Mouse (Mus musculus): ENCODE data around the gene Glt28d2. TPM values are rescaled to one million over a fixed set of nuclear protein-coding genes. Genes with fewer than 3 reads are reported as not detected.
A peak's percentile ranks its signal among the peaks of the same experiment; 100 is the strongest.
"Not testable (repeated sequence)": the region's sequence is repeated elsewhere in the genome, so short reads cannot be mapped to it uniquely, and the experiment has no call there.

The Glt28d2 gene
- total RNA-seq (2022), result 1 to 10 TPM; 4.4 to 7.7 (median 5.2) TPM

DNA sequence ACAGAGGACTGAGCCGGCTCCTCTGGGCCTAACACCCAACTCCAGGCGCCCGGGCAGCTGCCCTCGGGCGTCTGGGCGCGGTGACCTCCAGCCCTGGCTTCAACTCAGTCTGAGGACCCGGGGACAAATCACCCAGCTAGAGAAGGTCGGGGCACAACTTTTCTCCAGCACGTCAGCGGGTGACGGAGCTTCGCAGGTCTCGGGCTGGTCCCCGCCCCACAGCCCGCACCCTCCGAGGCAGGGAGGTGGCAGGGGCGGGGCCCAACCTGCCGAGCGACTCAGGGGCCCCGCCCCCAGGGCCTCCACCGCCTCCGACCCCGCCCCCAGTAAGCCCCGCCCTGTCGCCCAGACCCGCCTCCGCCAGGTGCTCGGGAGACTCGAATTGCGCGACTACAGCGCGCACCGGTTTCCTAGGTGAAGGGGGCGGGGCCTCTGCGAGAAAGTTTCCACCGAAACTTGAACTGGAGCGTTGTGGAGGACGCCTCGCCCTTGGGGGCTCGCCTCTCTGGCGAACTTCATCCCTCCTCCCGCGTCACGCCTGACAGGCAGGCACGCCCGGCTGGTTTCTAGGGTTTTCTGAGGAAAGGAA is at the start of gene Glt28d2, which contains the start of gene Gm37240:
TSS of gene Glt28d2 (minus strand) at position 278 of the 589 bp plus-strand sequence.
TSS of gene Gm37240 (minus strand) at position 280 of the 589 bp plus-strand sequence.
- peak; percentile 80 for DNase-seq (ENCODE audit: low spot score)

GRCm38 (mm10) chr3:85933586-85933985 is 46.3 kb upstream of the Glt28d2 start:
- DNase-seq (ENCODE audit: low spot score), result no peak

DNA sequence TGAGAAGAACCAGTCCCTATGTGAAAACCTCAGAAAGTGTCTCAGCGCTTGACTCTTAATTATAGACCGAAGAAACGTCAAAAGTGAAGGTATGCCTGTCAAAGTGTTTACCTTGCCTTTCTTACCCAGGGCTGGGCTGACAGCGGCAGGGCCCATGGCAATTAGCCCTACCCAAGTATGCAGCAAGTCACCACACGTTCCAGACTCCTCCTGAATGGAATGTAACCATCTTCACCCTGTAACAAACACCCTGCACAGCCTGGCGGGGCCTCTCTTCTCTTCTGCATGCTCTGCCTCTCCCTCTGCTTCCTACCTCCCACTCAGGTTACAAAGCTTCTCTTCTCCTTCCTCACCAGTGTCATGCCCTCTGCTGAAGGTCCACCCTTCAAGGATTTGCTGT is 44.5 kb upstream of the Glt28d2 start:
- no peak for DNase-seq (ENCODE audit: low spot score)

GRCm38 (mm10) chr3:85930671-85931255 is 43.4 kb upstream of the Glt28d2 start:
- no peak for DNase-seq (ENCODE audit: low spot score)

DNA sequence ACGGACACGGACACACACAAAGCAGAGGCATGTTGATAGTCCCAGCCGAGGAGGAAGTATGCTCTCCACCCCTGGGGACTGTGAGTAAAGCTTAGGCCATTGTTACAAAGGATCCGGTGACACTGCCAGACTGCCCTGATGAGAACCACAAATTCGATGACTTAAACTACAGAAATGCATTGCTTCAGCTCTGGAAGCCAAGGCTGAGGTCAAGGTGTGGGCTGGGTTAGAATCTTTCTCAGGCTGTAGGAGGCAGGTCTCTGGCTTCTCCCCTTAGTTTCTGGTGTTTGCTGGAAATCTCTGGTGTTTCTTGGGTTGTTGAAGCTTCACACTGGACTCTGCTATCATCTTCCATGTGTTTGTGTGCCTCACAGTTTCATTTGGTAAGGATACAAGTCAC is 42.4 kb upstream of the Glt28d2 start:
- peak; percentile 7 for DNase-seq (ENCODE audit: low spot score)

- no peak for DNase-seq (ENCODE audit: low spot score)
Observed at GRCm38 (mm10) chr3:85928140-85928611, 40.9 kb upstream of the Glt28d2 start.

- no peak for DNase-seq (ENCODE audit: low spot score)
Observed at GRCm38 (mm10) chr3:85927296-85927695, 40.0 kb upstream of the Glt28d2 start.

DNA sequence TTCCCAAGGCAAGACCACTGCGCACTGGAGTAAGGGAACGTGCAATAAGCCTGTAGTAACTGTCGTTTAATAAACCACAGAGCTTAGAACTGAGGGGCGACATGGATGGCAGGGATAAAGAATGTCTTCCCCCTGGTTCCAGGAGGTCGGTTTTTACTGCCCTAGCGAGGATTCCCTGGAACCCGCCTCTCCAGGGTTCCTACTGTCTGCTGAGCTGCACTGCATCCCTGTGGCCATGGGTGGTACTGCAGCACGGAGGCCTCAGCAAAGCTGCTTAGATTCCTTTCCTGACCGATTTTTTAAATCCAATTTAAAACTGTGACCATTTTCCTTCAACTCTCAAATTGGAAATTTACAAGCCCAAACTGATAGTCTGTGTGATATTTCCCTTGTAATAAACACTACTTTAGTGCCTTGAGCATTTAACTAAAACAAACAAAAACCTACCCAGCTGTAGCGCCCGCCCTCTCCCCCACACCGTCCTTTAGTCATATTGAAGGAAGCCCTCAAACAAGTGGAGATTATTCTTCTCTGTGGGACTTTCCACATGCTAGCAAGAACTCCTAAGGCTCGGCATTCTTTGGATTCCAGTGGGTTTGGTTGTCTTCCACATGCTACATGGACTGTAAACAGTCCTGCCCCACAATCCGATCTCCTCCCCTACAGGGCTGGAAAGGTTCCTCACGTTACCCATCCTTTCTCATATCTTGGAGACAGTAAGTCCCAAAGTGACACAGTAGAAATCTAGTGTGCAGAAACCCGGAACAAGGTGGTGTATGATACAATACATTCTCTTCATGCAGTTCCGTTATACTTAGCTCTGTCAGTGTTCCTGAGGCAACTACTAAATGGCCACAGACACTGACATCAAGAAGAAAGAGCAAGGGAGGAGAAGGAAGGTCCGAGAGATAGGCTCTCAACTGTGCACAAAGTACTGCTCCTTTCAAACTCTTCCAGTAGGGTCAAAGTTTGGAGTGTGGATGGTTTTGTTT is 36.9 kb upstream of the Glt28d2 start:
- peak; percentile 77 for DNase-seq (ENCODE audit: low spot score)

DNA sequence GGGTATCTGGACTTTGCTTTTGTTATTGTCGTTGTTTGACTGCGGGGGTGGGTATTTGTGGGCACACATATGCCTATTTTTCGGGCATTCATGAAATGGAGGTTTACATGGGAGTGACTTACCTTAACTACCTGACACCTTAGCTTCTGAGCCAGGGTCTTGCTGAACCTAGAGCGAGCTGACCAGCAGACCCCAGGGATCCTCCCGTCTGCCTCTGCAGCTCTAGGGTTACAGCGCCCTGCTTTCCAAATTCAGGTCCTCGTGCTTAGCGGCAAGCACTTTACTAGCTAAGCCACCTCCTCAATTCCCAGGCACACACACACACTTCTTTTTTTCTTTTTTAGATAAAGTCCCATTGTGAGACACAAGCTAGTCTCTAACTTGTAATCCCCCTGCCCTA is 36.0 kb upstream of the Glt28d2 start:
- DNase-seq (ENCODE audit: low spot score), result no peak

GRCm38 (mm10) chr3:85922331-85922730 is 35.0 kb upstream of the Glt28d2 start:
- peak; percentile 24 for DNase-seq (ENCODE audit: low spot score)

GRCm38 (mm10) chr3:85920671-85921070 is 33.4 kb upstream of the Glt28d2 start:
- DNase-seq (ENCODE audit: low spot score), result not testable (repeated sequence)

DNA sequence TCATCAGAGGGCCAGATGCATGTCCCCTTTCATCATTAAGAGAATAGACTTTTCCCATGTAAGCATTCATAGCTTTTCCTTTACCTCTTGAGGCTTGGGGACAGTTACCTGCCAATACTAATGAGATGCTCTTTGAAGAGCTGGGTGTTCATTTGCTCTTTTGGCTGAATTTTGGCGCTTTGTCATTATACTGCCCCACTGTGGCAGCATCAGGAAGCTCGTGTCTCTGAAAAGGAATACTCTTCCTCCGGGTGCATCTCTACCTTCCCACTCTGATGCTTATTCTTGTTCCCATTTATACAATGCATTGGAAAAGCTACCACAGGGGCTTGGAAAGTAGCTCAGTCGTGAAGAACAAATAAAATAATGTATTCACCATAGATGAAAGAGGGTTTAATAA is 30.3 kb upstream of the Glt28d2 start:
- DNase-seq (ENCODE audit: low spot score), result peak; percentile 27

GRCm38 (mm10) chr3:85914806-85915205 is 27.5 kb upstream of the Glt28d2 start:
- no peak for DNase-seq (ENCODE audit: low spot score)

GRCm38 (mm10) chr3:85907136-85907535 is 19.8 kb upstream of the Glt28d2 start:
- DNase-seq (ENCODE audit: low spot score), result no peak

- DNase-seq (ENCODE audit: low spot score), result no peak
Observed at GRCm38 (mm10) chr3:85904371-85904770, 17.1 kb upstream of the Glt28d2 start.

GRCm38 (mm10) chr3:85895020-85895419 is 7.7 kb upstream of the Glt28d2 start:
- no peak for DNase-seq (ENCODE audit: low spot score)

DNA sequence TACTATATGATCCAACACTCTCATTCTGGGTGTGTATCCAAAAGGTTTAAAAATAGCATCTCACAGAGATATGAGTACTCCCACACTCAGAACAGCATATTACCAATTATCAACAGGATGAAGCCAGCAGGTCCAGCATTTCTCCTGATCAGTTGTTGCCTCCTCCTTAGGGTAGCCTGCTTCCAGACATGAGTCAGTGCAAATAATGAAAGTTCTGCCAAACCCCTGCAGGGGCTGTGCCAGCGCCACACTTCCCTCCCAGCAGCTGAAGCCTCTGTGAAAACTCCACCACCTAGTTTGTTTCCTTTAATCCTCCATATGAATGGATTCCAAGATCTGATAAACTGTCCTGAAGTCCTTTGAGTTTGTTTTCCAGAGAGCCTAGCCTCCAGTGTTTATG is 4.3 kb upstream of the Glt28d2 start:
- no peak for DNase-seq (ENCODE audit: low spot score)

DNA sequence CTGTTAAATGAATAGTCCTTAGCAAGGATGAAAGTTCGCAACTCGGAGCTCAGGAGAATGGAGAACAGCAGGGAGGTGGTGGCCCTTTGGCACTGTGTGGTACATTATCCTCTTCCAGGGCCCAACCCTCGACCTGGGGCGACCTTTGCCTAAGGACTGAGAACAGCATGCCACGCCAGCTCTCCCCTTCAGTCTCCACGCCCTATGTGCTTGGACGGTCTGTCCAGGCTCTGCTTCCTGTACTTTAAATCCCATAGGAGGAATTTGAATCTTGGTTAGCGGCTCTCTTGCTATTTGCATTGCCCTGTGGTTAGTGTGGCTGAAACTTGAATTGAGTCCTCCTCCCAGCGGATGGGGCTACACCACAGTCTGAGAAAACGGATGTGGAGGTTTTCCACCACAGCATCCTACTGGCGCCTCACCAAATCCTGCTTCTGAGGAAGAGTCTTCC is 930 bp upstream of the Glt28d2 start:
- peak; percentile 75 for DNase-seq (ENCODE audit: low spot score)

GRCm38 (mm10) chr3:85886636-85887238 is 579 bp downstream of the Glt28d2 start:
- DNase-seq (ENCODE audit: low spot score), result peak; percentile 35

DNA sequence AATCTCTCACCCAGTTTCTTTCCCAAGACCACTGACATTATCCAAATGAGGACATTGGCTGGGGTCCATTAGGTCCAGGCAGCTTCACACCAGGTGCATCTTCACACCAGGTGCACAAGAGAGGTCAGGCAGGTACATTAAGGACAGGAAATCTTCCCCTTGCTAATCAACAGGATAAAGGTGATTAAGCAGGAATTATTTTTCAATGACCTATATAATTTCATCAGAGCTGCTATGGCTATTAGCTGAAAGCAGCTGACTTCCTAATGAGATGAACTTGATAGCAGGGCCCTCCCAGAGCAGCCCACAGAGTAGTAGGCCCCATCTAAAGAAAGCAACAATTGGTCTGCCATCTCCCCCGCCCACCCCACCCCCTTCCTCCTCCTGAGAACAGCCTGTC is 1.4 kb downstream of the Glt28d2 start:
- DNase-seq (ENCODE audit: low spot score), result no peak

- DNase-seq (ENCODE audit: low spot score), result no peak
Observed at GRCm38 (mm10) chr3:85880687-85881086, 6.6 kb downstream of the Glt28d2 start.

DNA sequence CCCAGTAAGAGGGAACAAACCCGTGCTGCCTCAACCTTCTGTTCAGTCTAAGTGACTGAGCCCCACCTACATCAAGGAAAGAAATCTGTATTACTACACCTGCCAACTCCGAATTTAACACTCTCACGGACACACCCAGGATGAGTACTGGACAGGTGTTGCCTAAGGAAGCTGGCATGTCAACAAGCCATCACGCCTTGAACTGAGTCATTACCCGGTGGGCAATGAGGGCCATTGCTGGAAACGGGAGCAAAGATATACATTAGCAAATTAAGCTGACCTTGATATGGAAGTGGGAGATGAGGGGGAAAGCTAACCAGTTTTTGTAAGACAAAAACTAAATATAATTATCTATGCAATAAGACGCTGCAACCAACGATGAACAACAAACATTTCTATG is 7.2 kb downstream of the Glt28d2 start:
- no peak for DNase-seq (ENCODE audit: low spot score)
